Mouse (Mus musculus) regulatory T cell (primary cell): Measurements from ENCODE around the gene Slc6a13.

Experiments used
- in situ Hi-C: fragments of 300-600 bp; cut with MboI, MseI; formaldehyde crosslinking; loops from one replicate; pipeline ENCODE4 v1.15.1; 2025; ENCODE audit warnings: high pct_unique_total_duplicates

The Slc6a13 gene

DNA sequence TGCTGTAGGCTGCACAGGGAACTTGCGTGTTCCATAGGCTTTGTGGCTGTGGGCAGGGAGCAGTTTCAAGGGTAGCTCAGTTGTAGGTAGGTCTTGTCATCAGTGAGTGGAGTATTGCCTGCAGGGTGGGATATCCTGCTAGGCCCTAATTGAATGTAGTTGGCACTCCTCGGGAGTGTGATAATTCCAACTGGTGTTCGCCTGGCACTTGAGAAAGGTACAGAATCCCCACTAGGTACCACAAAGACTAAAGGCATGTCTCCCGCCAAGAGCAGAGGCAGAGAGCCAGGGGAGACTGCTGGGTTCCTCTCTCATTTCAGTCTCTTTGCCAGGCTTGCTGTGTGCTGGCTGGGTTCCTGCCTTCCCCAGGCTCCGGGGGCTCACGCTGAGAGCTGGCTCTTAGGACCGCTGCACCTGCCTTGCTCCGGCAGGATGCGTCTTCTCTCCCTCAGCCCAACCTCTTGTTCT, 28.4 kb downstream of the Slc6a13 start:
- in situ Hi-C loops: no loop called here

DNA sequence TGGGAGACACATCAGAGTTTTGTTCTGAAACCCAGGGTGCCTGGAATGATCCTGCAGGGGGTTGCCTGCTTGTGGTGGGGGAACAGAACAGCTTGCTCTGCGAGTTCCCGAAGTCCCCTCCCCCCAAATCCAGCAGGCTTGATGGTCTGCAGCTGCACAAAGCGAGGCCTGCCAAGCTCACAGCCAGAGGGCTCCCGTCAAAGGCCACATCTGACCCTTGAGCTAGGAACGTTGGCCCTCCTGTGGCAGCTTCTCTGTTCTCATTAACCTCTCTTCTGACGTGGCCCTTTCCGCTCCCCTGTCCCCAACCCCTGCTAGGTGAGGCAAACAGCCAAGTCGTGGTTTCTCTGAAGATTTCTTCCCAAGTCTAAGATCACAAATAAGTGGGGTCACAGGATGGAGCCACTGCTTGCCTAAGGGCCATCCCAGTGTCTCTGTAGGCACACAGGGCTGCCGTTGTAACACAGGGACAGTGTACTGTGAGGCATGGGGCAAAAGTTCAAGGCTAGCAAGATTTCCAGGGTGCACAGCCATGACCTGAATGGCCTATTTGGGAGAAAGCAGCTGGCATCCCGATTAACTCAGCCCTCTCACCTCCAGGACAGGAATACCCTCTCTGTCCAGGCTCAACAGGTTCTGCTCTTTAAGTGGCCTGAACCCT, 30.0 kb downstream of the Slc6a13 start:
- in situ Hi-C loops: loop anchor here (5.0 kb wide), 1 partner anchor 197 kb away; no protein-coding TSS in a partner anchor

DNA sequence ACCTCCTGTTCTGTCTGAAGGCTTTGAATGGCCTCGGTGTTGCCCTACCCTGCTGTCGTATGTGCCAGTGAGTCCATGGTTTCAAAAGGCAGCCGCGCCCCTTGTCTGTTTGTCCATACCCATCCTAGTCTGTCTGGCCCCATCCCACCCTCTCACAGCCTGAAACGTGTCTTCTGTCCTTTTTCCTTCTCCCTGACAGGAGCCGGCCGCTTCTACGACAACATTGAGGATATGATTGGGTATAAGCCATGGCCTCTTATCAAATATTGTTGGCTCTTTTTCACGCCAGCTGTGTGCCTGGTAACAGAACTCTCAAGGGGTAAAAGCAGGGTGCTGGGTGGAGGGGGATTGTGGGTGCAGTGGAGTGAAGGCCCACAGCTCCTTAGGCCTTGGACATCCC, 35.8 kb downstream of the Slc6a13 start:
- in situ Hi-C loops: no loop called here

DNA sequence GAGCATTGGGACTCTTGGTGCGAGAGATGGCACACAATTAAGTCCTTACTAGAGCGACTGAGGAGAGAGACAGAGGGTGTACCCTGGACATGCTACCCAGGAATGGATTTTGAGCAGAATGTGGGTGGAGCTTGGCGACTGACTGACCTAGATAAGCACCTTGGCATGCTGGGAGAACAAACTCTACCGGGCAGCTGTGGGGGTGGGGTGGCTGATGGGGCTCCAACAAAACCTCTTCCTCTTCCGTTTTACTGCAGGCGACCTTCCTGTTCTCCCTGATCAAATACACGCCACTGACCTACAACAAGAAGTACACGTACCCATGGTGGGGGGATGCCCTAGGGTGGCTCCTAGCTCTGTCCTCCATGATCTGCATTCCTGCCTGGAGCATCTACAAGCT, 36.5 kb downstream of the Slc6a13 start:
- in situ Hi-C loops: no loop called here

DNA sequence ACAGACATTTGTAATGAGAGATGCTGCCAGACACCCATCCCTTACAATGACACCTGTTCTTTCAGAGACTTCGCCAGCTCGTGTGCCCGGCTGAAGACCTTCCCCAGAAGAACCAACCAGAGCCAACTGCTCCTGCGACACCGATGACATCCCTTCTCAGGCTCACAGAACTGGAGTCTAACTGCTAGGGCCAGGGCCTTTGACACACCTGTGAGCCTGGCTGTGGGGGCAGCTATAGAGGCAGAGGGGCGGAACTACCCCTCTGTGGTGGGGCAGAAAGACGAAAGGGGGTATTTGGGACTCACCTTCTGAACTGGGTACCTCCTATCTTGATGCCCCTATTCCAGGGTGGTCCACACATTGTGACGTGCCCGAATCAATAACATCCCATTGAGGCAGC, 37.2 kb downstream of the Slc6a13 start:
- in situ Hi-C loops: no loop called here

DNA sequence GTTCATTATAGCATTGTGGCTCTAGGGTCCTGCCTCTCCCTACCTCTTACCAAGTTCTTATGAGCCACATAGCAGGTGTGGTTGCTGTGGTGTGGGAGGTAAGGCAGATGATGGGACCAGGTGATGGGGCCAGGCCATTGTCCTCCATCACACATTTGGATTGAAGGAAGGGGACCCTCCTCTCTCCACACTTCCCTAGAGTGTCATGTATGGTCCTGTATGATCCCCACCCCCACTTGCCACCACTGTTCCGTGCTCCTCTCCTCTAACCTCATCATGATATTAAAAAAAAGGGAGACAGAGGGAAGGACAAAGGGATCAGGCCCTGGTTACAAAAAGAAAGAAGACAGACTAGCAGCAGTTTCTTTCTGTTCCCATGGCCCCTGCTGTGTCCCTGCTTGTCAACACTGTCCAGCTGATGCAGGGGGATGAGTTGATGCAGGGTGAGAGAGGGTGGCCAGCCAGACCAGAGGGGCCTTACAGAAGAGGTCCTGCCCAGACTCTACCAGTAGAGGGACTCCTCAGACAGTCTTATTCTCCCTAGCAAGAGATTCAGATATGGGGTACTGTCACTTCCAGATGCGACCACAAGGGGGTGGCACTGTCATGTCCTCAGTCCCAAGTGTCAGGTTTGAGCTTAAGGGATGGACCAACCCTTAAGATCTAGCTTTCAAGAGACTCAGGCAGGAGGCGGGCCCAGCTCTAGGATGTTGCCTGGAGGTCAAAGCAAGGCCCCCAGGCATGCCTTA, 37.9 kb downstream of the Slc6a13 start:
- in situ Hi-C loops: no loop called here

DNA sequence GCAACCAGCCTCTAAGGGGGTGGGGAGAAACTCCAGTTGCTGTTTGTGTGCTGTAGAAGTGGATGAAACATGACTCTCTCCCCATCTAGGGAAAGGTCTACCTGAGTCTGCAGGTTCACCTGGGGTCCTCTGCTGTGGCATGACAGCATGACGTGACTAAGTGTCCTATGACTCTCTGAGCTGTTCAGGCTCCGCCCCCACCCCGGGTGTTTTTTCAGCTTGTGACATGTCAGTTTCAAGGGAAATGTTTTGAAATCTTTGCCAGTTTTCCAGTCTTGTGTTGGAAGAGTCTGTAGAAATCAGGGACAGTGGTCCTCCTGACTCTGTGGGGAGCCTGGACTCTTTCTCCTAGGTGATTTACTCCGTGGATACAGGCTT, 38.5 kb downstream of the Slc6a13 start:
- in situ Hi-C loops: no loop called here

DNA sequence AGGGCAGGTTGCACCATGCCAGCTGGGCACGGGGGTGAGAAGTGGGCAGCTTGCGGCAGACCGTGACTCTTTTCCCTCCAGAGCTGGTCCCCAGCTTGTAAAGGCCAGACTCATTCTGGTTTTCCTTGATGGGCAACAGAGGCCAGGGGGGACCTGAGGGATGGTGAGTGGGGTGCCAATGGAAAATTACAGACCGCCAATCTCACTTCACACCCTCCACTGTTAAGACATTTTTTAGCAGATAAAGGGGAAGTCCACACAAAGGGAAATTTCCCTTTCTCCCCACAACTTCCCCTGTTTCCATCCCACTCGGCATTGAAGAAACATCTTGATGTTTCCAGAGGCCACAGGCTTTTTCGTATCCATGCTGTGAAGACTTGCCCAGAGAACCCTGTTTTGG, 41.6 kb downstream of the Slc6a13 start:
- in situ Hi-C loops: loop anchor here (5.0 kb wide), 1 partner anchor 74 kb away; no protein-coding TSS in a partner anchor

DNA sequence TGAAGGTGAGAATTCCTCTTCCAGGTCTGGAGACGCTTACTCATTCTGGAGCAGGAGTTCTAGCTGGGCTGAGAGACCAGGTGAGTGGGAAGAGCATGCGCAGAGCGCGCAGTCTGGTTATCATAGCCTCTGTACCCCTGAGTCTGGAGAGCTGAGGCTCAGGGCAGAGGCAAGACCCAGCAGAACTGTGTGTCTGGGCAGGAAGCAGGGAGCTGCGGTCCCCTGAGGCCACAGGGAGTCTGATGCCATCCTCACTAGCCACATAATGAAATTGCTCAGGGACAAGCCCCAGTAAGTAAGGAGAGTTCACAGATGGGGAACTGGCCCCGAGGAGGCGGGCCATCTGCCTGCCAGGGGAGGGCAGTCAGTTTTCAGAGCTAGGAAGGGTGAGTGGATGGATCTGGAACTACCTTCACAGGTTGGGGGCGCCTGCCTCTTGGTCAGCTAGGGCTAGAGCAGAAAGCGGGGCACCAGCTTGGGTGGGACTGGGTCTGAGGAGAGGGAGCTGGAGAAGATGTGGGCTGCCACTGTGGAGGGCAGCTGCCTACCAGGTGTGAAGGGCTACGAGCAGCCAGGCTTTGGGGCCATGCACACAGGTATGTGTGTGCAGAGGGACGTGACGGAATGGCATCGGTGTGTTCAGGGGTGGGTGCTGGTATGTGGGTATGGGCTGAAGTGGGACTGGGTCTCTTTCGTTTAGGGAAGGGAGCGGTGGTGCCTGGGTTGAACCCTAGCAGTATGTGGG, 43.2 kb downstream of the Slc6a13 start, which contains the start of gene Slc6a12:
Gene Slc6a12 (plus strand): TSS at position 51 of the 745 bp plus-strand sequence.
- in situ Hi-C loops: loop anchor here (5.0 kb wide), 1 partner anchor 76 kb away; no protein-coding TSS in a partner anchor

DNA sequence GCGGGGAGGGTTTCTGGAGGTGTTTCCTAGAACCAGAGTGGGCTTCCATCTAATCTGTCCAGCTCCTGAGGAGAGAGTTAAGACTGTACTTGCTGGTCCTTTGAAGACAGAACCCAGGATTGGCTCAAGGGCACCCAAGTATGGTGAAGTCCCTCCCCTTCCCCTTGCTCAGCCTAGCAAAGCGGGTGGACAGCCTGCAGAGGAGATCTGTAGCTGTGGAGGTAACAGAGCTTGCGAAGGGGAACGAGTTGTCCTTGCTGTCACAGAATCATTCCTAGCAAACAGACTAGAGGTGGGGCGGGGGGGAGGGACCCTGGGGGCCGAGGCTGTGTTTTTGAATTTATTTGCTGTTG, 43.7 kb downstream of the Slc6a13 start:
- in situ Hi-C loops: loop anchor here (5.0 kb wide), 1 partner anchor 76 kb away; no protein-coding TSS in a partner anchor

DNA sequence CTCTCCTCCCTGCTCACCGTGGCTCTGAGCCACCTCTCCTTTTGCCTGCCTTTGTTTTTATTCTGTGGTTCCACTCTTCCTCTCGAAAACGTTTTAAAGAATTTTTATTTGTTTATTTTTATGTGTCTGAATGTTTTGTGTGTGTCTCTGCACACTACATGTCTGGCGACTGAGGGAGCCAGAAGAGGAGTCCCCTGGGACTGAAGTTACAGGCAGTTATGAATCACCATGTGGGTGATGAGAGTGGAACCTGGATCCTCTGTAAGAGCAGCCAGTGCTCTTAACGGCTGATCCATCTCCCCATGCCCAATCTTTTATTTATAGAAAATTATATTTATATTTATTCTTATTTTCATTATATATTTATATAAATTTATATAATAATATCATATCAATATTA, 44.3 kb downstream of the Slc6a13 start:
- in situ Hi-C loops: loop anchor here (5.0 kb wide), 1 partner anchor 77 kb away; no protein-coding TSS in a partner anchor

DNA sequence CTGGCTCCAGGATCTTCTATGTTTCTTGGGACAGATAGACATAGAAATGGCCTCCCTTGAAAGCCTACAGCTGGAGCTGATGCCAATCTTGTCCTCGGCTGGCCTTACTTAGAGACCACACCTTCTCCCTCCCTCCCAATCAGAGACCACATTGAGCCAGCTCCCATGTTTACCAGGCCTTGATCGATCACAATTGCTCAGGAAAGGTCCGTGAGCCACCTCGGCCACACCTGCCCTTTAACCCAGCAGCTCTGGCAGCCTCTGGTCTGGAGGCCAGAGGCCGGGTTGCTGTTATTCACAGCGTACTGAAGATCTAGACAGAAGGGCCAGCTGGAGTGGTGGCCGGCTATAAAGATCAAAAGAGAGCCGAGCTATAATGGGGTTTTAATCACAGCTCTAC, 46.4 kb downstream of the Slc6a13 start:
- in situ Hi-C loops: no loop called here

DNA sequence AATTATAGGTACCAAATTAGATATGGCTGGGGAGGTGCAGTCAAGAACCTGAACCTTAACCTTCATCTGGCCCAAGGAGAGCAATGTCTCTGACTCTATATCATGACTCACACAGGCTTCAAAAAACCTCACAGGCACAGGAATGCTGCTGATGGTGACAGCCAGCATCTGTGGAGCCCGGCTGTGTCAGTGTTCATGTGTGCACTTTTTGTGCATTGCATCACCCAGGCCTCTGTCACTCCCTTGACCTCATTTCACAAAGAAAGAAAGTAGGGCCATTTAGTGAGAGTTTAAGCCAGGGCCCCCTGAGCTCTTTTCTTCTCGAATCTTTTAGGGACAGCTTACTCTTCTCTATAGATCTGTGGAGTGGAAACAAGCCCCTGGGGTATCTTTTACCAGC, 52.2 kb downstream of the Slc6a13 start:
- in situ Hi-C loops: no loop called here

DNA sequence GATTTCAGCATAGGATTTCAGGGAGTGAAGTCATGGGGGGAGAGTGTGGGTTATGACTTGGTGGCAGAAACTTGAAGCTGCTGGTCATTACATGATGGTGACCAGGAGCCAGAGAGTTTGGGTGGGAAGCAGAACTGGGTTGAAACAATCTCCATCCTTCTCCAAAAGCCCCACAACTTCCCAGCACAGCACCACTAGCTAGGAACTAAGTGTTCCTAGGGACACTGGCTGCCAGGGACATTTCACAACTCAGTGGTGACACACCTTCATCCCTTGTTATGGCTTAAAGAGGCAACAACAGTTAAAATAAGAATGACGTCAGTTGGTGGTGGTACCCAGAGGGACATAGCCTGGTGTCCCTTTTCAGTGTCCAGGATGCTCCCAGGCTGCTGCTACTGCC, 56.0 kb downstream of the Slc6a13 start:
- in situ Hi-C loops: no loop called here

DNA sequence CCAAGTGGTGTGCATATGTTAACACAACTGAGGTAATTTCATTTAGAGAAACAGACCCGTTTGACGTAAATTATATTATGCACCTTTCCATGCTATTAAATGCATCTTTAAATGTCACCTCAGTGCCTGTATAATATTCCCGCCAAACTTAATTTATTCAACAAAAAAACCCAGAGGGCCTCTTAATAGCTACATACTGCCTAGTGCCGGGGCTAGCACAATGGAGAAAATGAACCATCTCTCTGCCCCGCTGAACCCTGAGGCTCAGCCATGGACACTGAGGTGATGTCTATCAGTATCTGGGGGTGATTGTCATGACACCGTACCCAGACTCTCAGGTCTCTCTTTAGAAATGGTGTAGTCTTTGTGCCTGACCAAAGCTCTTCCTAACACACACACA, 57.2 kb downstream of the Slc6a13 start:
- in situ Hi-C loops: no loop called here

DNA sequence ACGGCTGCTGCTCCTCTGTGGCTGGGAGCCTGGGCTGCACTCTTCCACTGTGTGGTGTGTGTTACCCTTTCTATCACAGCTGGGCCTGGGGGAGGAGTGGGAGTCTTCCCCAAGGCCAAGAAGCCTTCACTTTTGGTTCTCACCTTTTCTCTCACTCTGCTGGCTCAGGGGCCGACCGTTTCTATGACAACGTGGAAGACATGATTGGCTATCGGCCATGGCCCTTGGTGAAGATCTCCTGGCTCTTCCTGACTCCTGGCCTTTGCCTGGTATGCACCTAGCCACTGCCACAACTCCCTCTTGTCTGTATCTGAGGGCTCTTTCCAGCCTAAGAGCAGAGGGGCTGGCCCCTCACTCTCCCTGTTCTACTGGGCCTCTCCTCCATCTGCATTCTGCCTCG, 63.0 kb downstream of the Slc6a13 start:
- in situ Hi-C loops: loop anchor here (10.0 kb wide), 1 partner anchor 408 kb away; no protein-coding TSS in a partner anchor

DNA sequence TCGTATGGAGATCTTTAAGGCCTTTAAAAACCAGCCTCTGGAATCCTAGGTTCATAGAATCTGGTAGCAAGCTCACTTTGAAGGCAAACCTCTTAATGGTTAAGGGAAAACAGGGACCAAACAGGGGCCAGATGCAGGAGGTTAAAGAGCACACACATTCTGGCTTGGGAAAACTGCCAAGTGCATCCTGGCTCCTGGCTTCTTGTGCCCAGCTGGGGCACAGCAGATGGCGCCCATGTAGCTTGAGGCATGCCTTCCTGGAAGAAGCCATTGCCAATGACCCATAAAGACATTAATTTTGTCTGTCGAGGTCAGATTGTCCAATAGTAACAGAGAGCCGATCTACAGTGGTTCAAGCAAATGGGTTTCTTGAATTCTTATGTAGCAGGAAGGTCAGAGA, 63.9 kb downstream of the Slc6a13 start:
- in situ Hi-C loops: loop anchor here (10.0 kb wide), 1 partner anchor 409 kb away; no protein-coding TSS in a partner anchor

DNA sequence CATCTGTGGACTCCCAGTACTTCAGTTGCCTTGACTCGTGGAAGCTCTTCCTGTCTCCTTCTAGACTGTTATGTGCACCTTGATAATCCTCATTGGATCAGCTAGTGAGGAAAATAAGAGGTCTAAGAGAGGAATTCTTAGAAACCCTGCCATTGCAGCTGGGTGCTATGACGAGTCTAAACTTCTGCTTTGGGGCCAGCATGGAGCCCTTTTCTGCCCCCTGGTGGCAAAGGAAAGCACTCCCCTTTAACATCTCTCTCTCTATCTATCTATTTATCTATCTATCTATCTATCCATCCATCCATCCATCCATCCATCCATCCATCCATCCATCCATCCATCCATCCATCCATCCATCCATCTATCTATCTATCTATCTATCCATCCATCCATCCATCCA, 66.5 kb downstream of the Slc6a13 start:
- in situ Hi-C loops: loop anchor here (10.0 kb wide), 1 partner anchor 412 kb away; no protein-coding TSS in a partner anchor

DNA sequence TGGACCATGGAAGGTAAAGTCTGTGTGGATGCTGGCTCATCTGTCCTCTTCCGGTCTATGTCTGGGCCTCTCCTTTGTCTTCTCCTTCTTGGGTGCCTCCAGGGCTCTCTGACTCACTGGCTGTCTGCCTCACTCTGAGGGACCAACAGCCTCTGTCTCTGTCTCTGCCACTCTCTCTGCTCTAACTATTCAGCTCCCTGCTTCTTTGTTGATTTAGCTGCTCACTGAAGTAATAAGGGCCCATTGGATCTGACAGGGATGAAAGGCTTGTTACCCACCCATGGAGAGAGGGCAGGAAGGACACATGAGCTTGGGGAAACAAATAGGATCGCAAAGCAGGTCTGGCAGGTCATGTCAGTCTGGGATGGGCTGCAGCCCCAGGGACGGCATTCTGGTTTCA, 67.1 kb downstream of the Slc6a13 start:
- in situ Hi-C loops: loop anchor here (10.0 kb wide), 1 partner anchor 412 kb away; no protein-coding TSS in a partner anchor

DNA sequence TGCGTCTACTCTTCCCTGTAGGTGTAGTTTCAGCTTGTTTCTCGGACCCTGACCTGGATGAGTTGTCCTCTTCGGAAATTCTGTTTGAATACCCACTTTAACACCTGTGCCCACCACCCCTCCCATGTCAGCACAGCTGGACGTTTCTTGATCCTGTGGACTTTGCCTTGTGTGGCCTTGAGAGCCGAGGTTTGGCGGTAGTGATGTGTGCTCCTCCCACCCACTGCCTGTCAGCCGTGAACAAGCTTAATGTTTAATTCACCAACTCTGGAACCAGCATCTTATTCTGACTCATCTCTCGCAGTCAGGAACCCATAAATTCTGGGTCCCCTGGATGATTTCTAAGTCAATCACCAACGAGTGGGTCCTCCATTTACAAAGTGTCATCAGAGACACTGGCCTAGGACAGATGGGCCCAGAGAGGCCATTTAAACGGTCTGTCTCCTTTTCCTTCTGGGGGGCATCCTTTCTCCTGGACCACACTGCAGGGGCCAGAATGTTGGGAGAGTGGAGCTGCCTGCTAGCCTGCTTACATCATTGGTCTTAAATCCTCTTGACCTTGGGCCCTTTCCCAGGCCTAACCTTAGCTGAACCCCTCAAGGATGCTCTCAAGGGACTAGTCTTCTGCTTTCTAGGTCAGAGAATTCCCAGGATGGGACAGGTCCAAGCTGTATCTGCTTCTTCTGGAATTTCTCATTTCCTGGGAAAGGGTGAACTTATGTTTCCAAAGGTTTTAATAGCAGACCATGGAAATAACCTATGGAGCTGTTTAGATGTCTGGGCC, 71.4 kb downstream of the Slc6a13 start:
- in situ Hi-C loops: no loop called here

DNA sequence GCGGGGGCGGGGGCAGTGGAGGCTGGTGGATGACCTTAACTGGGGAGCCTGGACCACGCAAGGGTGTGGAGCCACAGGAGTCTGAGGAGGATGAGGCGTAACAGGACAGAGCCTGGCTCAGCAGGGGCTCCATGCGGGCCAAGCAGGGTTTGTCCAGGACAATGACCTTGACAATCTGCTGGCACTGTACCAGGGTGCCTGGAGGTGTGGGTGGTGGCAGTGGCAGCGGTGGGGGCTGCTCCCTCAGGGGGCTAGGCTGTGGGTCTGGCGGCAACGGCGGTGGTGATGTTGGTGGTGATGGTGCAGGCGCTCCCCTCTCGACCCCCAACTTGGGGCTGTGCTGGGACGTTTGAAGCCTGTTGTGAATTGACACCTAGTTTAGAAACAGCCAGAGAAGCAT, 76.1 kb downstream of the Slc6a13 start:
- in situ Hi-C loops: no loop called here
